Mouse (Mus musculus) forebrain, embryonic 11.5 days (tissue): ENCODE data around the gene Chchd5. TPM values are rescaled to one million over a fixed set of nuclear protein-coding genes. Genes with fewer than 3 reads are reported as not detected.

Source experiments
- ATAC-seq: fragments of 200-750 bp; cut with Nextera tagmentation; replicated peaks from 2 replicates; pipeline ENCODE4 v1.8.0; 2017; ENCODE audit warnings: moderate TSS enrichment; ENCODE audit not compliant: low FRiP score
- DNase-seq: peaks from one replicate; pipeline ENCODE4 v3.0.0-alpha.2; 2017; ENCODE audit warnings: low spot score
- H3K27ac ChIP-seq: fragments of 300-500 bp; sonication (generic); 2 replicates; pipeline ENCODE4 v1.5.1; 2014; ENCODE audit warnings: low read depth, low read length
- H3K27me3 ChIP-seq: fragments of 300-500 bp; sonication (generic); 2 replicates; pipeline ENCODE4 v1.6.1; 2014; ENCODE audit warnings: mild to moderate bottlenecking, low read length, mixed read lengths; ENCODE audit not compliant: control insufficient read depth, insufficient read depth
- H3K36me3 ChIP-seq: fragments of 300-500 bp; sonication (generic); 2 replicates; pipeline ENCODE4 v1.6.1; 2014; ENCODE audit warnings: mild to moderate bottlenecking, low read length, moderate library complexity, mixed read lengths; ENCODE audit not compliant: control insufficient read depth, insufficient read depth
- H3K4me1 ChIP-seq: fragments of 300-500 bp; sonication (generic); replicated peaks from 2 replicates; pipeline ENCODE4 v1.6.1; 2014; ENCODE audit warnings: low read length, mixed read lengths; ENCODE audit not compliant: control insufficient read depth, insufficient read depth
- H3K4me2 ChIP-seq: fragments of 300-500 bp; sonication (generic); 2 replicates; pipeline ENCODE4 v1.6.1; 2014; ENCODE audit warnings: low read depth, mild to moderate bottlenecking, low read length, moderate library complexity, mixed read lengths; ENCODE audit not compliant: severe bottlenecking
- H3K4me3 ChIP-seq: fragments of 300-500 bp; sonication (generic); 2 replicates; pipeline ENCODE4 v1.5.1; 2014; ENCODE audit warnings: low read depth, low read length
- H3K9ac ChIP-seq: fragments of 300-500 bp; sonication (generic); 2 replicates; pipeline ENCODE4 v1.6.1; 2014; ENCODE audit warnings: low read length
- H3K9me3 ChIP-seq: fragments of 300-500 bp; sonication (generic); 2 replicates; pipeline ENCODE4 v1.6.1; 2016; ENCODE audit warnings: low read length, mixed read lengths; ENCODE audit not compliant: control insufficient read depth
- WGBS: fragments of 180-500 bp; shearing (Covaris S2); extraction: QIAGEN DNeasy Blood & Tissue Kit; methylation state at CpG from one replicate; pipeline ENCODE4 v1.1.7; 2014; 5-methylcytosine and 5-hydroxymethylcytosine counted together
- polyA plus RNA-seq: library from polyadenylated mRNA; unstranded; fragments of >200 nt; fragmentation: Nextera tagmentation; extraction: Ambion mirVana; gene quantifications from 2 replicates; pipeline ENCODE4 v1.2.1, GENCODE M21; 2014

Gene Chchd5
- polyA plus RNA-seq, 1 experiment from 2014 or later = 24.5 TPM

DNA sequence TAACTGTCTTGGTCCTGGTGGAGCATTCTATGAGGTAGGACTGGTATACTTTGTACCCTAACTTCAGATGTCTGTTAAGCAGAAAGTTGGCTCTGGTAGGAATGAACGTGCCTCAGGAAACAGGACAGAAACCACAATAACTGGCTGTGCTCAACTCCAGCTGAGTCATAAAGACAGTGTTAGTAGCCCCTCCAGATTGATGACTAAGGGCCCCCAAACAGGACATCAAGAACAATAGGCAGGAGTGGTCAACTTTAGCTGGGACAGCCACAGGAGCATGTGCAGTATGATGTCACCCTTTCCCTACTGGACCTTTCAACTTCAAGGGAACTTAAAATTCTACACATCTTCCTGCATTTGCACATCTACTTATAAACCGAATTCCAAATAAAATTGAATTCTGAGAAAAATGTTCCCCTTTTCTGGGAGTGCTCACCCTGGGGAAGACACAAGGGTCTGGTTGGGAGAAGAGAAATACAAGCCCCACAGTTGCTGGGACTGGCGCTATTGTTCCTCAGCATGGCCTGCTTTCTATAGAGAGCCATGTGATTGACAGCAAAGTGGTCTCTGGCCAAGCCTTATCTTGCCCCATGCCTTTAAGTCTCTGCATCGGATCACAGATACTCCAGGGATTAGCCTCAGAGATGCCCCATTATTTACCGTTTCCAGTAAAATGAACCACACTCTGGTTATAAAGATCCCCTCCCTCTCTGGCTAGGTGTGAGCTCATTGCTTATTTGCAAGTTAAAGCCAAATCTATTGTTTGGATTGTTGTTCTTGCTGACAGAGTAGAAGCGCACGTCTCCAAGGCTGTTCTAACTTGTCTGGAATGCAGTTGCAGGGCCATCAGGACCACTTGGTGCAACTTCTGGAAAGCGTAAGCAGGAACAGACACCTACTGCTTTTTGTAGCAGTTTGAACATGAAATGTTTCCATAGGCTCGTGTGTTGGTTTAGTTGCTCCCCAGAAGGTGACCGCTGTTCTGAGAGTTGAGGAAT is 37.3 kb downstream of the Chchd5 start:
- Histone ChIP-seq H3K9ac (no peak overlapping the region), H3K9me3 (no peaks in the 10 kb centered on the region), H3K4me2 (no peak overlapping the region), H3K4me3 (no peak overlapping the region), H3K27ac (no peak overlapping the region), H3K36me3 (no peaks in the 10 kb centered on the region), H3K27me3 (no peaks in the 10 kb centered on the region), H3K4me1 (no peaks in the 10 kb centered on the region)
- DNase-seq (no peak), ATAC-seq (no peak)
- 75% methylated on average over 10 of the region's 10 CpGs for WGBS

DNA sequence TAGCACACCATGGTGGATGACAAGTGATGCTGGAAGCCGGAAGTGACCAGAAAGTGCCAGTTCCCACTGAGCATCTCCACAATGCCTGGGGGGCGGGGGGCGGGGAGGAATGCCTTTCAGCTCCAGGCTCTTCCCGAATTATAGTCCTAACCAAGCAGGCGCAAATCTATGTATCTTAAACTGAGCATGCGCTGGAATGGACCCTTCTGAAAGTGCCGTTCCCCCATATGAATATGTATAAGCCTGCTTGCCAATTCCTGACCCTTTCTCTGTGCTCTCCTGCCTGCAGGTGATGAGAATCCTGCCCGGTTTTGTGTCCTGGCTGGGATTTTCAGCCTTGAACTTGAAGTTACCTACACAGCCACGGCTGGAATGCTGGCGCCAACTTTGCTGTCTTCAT is 43.9 kb downstream of the Chchd5 start:
- WGBS = 62% methylated on average over 10 of the region's 10 CpGs
- Histone ChIP-seq H3K27ac (no peak overlapping the region), H3K9me3 (no peaks in the 10 kb centered on the region), H3K4me1 (no peaks in the 10 kb centered on the region), H3K9ac (no peak overlapping the region), H3K36me3 (no peaks in the 10 kb centered on the region), H3K4me3 (no peak overlapping the region), H3K4me2 (no peak overlapping the region), H3K27me3 (no peaks in the 10 kb centered on the region)
- ATAC-seq (no peak), DNase-seq (no peak)

DNA sequence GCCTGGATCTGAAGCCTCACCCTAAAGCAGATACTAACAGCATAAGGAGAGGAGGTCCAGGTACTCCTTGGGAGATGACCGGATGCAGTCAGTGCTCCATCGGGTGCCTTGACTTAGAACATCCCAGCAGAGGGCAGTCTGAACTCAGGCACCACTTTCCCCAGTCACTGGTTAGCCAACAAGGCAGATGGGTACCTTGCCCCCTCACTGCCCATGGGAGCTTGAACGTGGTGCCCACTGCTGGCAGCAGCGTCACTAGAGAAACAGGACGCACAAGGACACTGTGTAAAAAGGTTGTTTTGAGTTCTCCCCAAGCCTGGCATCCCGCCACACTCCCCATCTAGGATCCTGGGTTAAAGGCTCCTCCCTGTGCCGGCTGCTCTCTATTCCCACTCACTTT is 45.0 kb downstream of the Chchd5 start:
- no peaks in the 10 kb centered on the region for H3K36me3 ChIP-seq

DNA sequence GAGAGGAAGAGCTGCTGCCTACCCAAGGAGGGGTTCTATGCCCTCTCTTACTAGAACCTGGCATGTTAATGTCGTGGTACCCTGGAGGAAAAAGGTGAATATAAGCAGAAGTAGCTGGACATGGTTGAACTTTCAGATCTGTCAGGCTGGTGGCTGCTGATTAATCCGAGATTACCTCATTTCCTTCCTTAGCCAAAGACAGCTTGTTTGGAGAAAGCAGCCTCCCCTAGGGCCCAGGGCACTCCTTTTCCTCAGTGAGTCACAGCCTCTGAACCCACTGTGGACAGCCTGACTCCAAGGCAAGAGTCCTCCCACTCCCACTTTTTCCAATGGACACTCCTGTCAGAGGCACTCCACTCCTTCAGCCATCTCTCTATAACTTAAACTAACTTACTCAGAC is 46.1 kb downstream of the Chchd5 start:
- H3K9ac ChIP-seq = no peak overlapping the region
- H3K27ac ChIP-seq = no peak overlapping the region
- H3K36me3 ChIP-seq = no peaks in the 10 kb centered on the region
- H3K9me3 ChIP-seq = no peaks in the 10 kb centered on the region
- no peaks in the 10 kb centered on the region for H3K4me1 ChIP-seq
- no peak overlapping the region for H3K4me2 ChIP-seq
- H3K4me3 ChIP-seq = no peak overlapping the region
- ATAC-seq = no peak
- no peaks in the 10 kb centered on the region for H3K27me3 ChIP-seq
- DNase-seq = no peak
- WGBS = 82% methylated on average over 2 of the region's 2 CpGs

More for the DNA sequence above, 45.0 kb downstream of the Chchd5 start:
- no peaks in the 10 kb centered on the region for H3K27me3 ChIP-seq
- no peaks in the 10 kb centered on the region for H3K4me1 ChIP-seq
- H3K27ac ChIP-seq = no peak overlapping the region
- no peaks in the 10 kb centered on the region for H3K9me3 ChIP-seq
- ATAC-seq = no peak
- DNase-seq = peak; percentile 55
- no peak overlapping the region for H3K4me3 ChIP-seq
- H3K9ac ChIP-seq = no peak overlapping the region
- no peak overlapping the region for H3K4me2 ChIP-seq
- WGBS = 50% methylated on average over 7 of the region's 7 CpGs

DNA sequence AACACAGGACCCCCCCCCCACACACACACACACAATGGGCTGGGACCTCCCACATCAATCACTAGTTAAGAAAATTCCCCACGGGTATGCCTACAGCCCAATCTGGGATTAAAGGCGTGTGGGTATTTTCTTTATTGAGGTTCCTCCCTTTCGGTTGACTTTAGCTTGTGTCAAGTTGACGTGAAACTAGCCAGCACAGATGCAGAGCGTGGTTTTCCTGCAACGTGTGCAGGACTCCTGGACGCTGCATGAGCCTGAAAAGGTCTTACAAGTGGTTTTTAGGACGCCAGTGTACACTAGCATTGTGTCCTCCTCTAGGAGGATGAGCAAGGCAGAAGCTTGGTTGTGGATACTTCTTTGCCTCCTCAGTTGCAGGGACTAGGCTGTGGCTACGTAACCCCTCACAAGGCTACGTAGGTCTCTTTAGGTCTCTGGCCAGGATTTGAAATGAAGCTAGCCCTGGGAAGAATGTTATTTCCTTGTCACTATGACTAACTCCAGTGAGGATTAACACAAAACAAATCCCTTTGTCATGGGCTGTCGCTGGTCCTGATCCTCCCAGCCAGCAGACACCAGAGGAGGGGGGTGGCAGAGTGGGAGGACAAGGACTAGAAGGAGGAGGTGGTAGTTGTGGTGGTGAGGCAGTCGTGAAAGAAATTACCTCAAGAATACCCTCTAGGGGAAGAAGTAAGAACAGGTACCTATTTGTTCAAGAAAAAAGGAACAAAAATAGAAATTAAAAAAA is 47.3 kb downstream of the Chchd5 start:
- 69% methylated on average over 12 of the region's 12 CpGs for WGBS
- no peak for ATAC-seq

DNA sequence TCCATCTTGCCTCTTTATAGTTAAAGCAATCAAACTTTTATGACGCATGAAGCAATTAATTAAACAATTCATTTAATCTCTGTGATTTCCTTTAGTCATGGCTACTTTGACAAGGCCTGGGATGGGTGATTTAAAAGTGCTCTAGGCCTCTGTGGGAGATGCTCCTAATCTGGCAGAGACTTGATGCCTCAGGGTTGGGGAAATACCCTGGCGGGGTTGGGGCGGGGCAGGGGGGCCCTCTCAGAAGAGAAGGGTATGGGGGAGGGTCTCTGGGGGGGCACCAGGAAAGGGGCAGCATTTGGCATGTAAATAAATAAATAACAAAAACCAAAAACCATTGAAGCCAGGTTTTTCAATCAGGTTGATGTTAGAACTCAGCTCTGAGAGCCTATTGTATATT is 48.2 kb downstream of the Chchd5 start:
- H3K4me2 ChIP-seq = no peak overlapping the region
- H3K9me3 ChIP-seq = no peaks in the 10 kb centered on the region
- WGBS = 51% methylated on average over 3 of the region's 3 CpGs
- H3K36me3 ChIP-seq = no peaks in the 10 kb centered on the region
- H3K9ac ChIP-seq = no peak overlapping the region
- no peak overlapping the region for H3K4me3 ChIP-seq
- H3K4me1 ChIP-seq = no peaks in the 10 kb centered on the region
- no peaks in the 10 kb centered on the region for H3K27me3 ChIP-seq
- DNase-seq = no peak
- no peak overlapping the region for H3K27ac ChIP-seq
- ATAC-seq = no peak

More for the DNA sequence above, 47.3 kb downstream of the Chchd5 start:
- H3K4me1 ChIP-seq = no peaks in the 10 kb centered on the region
- no peak overlapping the region for H3K4me2 ChIP-seq
- no peak overlapping the region for H3K4me3 ChIP-seq
- no peak for DNase-seq
- H3K36me3 ChIP-seq = no peaks in the 10 kb centered on the region
- no peaks in the 10 kb centered on the region for H3K9me3 ChIP-seq
- no peaks in the 10 kb centered on the region for H3K27me3 ChIP-seq
- no peak overlapping the region for H3K27ac ChIP-seq
- H3K9ac ChIP-seq = no peak overlapping the region

DNA sequence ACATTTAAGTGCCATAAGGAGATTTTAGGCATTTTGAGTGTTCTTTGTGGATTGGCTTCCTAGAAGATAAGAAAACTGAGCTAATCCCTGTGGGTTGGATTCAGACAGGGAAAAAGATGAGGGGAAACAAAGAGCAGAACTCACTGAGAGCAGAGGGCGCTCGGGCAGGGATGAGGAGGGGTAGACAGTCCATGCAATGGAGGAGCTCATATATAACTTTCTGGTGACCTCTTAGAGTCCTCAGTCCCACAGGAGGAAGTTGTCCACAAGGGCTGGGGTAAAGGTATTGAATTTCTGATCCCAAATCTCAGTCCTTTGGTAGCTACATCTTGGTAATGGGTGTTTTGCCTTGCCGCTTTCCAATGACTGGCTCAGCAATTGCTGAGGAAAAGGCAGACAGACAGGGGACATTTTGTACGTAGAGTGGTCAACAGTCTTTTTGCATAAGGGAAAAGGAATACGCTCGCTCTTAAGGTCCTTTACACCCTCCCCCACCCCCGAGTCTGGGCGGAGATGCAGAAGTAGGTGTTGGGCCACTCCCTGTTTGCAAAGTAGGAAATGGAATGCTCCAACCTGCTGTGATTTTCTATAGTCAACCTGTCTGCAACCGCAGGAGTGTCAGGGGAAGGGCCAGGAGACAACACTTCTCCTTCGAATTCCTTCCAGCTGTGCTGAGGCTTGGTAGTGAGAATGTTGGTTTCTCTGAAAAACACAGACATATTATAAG is 48.8 kb downstream of the Chchd5 start:
- Histone ChIP-seq H3K4me3 (no peak overlapping the region), H3K4me1 (no peaks in the 10 kb centered on the region), H3K9ac (no peak overlapping the region), H3K36me3 (no peaks in the 10 kb centered on the region), H3K4me2 (no peak overlapping the region), H3K27ac (no peak overlapping the region), H3K9me3 (no peaks in the 10 kb centered on the region), H3K27me3 (no peaks in the 10 kb centered on the region)
- no peak for ATAC-seq
- 58% methylated on average over 10 of the region's 10 CpGs for WGBS
- DNase-seq = no peak
